Mouse (Mus musculus): ENCODE data around the gene Fam196b. TPM values are rescaled to one million over a fixed set of nuclear protein-coding genes. Genes with fewer than 3 reads are reported as not detected.

Gene Fam196b
- polyA plus RNA-seq, 1 experiment = 0.08 TPM

DNA sequence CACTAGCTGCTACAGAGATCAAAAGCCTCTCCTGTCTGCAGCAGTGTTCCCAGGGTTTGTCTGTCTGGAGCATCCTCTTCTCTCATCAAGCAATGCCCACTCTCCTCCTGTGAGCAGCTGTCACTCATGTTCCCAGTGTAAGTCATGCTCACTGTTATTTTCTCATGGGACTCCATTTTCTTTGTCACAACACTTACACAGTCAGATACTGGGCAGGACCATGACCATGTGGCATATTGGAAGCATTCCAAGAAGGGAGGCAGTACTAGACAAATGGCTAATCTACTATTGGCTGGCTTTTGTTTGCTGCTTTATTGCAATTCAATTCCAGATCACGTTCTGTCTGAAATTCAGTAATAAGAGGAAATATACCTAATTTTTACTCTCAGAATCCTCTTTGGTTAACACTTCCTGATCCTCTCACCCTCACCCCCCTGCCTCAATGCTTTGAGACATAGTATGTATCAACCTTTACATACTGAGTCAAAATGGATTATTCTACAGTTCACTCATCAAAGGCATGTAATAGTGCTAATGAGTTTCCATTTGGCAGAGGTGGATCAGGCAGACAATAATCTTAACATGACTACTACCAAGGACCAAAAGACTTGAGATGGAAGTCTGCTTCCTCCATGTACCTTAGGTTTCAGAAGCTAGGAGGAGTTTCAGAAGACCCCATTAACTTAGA, 70.5 kb downstream of the Fam196b start:
- no peaks in the 10 kb centered on the region for H3K36me3 ChIP-seq (ENCODE audit: control insufficient read depth, insufficient read depth, low read length)
- H3K27ac ChIP-seq (ENCODE audit: insufficient read depth, low read depth, low read length) = no peak overlapping the region
- DNase-seq = no peak
- TF ChIP-seq POLR2A (IDR thresholded peaks at IDR 0.05; ENCODE audit: low read depth, low read length) = no peak
- no peak for TF ChIP-seq CTCF (conservative IDR thresholded peaks at IDR 0.05; ENCODE audit: insufficient read depth, insufficient read length, low read depth, low read length)
- 41% methylated on average over 1 of the region's 1 CpGs for WGBS
- no peak overlapping the region for H3K4me3 ChIP-seq (ENCODE audit: insufficient read depth, low read depth, low read length)
- no peaks in the 10 kb centered on the region for H3K27me3 ChIP-seq (replicated peaks; ENCODE audit: control insufficient read depth, insufficient read depth, low read length)
- no peaks in the 10 kb centered on the region for H3K4me1 ChIP-seq (ENCODE audit: control insufficient read depth, insufficient read depth, low read length)

- WGBS = 88% methylated on average over 6 of the region's 6 CpGs
- DNase-seq = no peak
- no peak overlapping the region for H3K27ac ChIP-seq (ENCODE audit: insufficient read depth, low read depth, low read length)
- TF ChIP-seq POLR2A (IDR thresholded peaks at IDR 0.05; ENCODE audit: low read depth, low read length) (no peak), CTCF (conservative IDR thresholded peaks at IDR 0.05; ENCODE audit: insufficient read depth, insufficient read length, low read depth, low read length) (no peak)
- no peaks in the 10 kb centered on the region for H3K27me3 ChIP-seq (replicated peaks; ENCODE audit: control insufficient read depth, insufficient read depth, low read length)
- H3K4me1 ChIP-seq (ENCODE audit: control insufficient read depth, insufficient read depth, low read length) = no peaks in the 10 kb centered on the region
- H3K36me3 ChIP-seq (ENCODE audit: control insufficient read depth, insufficient read depth, low read length) = no peaks in the 10 kb centered on the region
- H3K4me3 ChIP-seq (ENCODE audit: insufficient read depth, low read depth, low read length) = no peak overlapping the region
Observed at GRCm38 (mm10) chr11:34389261-34390116, 74.9 kb downstream of the Fam196b start.

DNA sequence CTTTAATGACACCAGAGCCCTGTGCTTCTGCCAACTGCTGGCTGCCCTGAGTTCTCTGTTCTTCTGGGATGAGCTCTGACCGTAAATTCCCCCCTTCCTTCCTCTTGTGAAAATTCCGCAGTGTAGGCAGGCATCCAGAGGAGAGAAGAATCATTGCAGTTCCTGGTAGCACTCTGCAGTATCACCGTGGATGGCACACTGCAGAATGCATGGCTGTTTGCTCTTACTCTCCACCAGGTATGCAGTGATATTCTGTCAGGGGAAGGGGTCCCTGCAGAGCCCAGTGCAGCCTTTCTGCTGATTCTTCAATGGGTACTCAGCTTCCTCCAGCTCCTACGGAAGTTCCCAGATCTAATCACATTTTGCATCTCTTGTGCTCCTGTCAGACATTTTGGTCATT, 77.5 kb downstream of the Fam196b start:
- H3K27ac ChIP-seq (ENCODE audit: insufficient read depth, low read depth, low read length) = no peak overlapping the region
- H3K27me3 ChIP-seq (replicated peaks; ENCODE audit: control insufficient read depth, insufficient read depth, low read length) = no peaks in the 10 kb centered on the region
- no peak overlapping the region for H3K4me3 ChIP-seq (ENCODE audit: insufficient read depth, low read depth, low read length)
- TF ChIP-seq CTCF (conservative IDR thresholded peaks at IDR 0.05; ENCODE audit: insufficient read depth, insufficient read length, low read depth, low read length) (no peak), POLR2A (IDR thresholded peaks at IDR 0.05; ENCODE audit: low read depth, low read length) (no peak)
- H3K4me1 ChIP-seq (ENCODE audit: control insufficient read depth, insufficient read depth, low read length) = no peaks in the 10 kb centered on the region
- whole genome bisulfite sequencing = 43% methylated on average over 4 of the region's 4 CpGs
- no peak for DNase-seq
- H3K36me3 ChIP-seq (ENCODE audit: control insufficient read depth, insufficient read depth, low read length) = no peaks in the 10 kb centered on the region

DNA sequence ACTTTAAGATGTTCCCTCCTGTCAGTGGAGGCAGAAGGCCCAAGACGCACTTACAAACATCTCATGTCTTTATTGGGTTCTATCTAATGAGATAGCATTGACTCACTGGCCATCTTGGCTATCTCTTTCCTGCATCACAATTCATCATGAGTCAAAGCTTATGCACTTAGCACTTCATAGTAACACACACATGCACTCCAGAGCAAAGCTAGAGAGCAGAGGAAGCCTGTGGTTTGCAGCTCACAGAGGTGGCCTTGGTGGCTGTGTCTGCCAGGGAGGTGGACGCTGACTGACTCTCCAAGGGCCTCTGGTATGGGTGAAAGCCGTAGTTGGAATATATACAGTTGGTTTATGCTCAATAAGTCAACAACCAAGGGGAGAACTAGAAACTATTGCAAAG, 81.2 kb downstream of the Fam196b start:
- DNase-seq = no peak
- H3K27me3 ChIP-seq (replicated peaks; ENCODE audit: control insufficient read depth, insufficient read depth, low read length) = no peaks in the 10 kb centered on the region
- no peaks in the 10 kb centered on the region for H3K4me1 ChIP-seq (ENCODE audit: control insufficient read depth, insufficient read depth, low read length)
- TF ChIP-seq CTCF (conservative IDR thresholded peaks at IDR 0.05; ENCODE audit: insufficient read depth, insufficient read length, low read depth, low read length) (no peak), POLR2A (IDR thresholded peaks at IDR 0.05; ENCODE audit: low read depth, low read length) (no peak)
- 82% methylated on average over 3 of the region's 3 CpGs for WGBS
- no peaks in the 10 kb centered on the region for H3K36me3 ChIP-seq (ENCODE audit: control insufficient read depth, insufficient read depth, low read length)
- H3K27ac ChIP-seq (ENCODE audit: insufficient read depth, low read depth, low read length) = no peak overlapping the region
- no peak overlapping the region for H3K4me3 ChIP-seq (ENCODE audit: insufficient read depth, low read depth, low read length)

GRCm38 (mm10) chr11:34397661-34398060, 83.0 kb downstream of the Fam196b start:
- H3K27me3 ChIP-seq (replicated peaks; ENCODE audit: control insufficient read depth, insufficient read depth, low read length) = no peaks in the 10 kb centered on the region
- H3K27ac ChIP-seq (ENCODE audit: insufficient read depth, low read depth, low read length) = no peak overlapping the region
- TF ChIP-seq CTCF (conservative IDR thresholded peaks at IDR 0.05; ENCODE audit: insufficient read depth, insufficient read length, low read depth, low read length) = no peak
- TF ChIP-seq POLR2A (IDR thresholded peaks at IDR 0.05; ENCODE audit: low read depth, low read length) = no peak
- no peak overlapping the region for H3K4me3 ChIP-seq (ENCODE audit: insufficient read depth, low read depth, low read length)
- H3K36me3 ChIP-seq (ENCODE audit: control insufficient read depth, insufficient read depth, low read length) = no peaks in the 10 kb centered on the region
- no peaks in the 10 kb centered on the region for H3K4me1 ChIP-seq (ENCODE audit: control insufficient read depth, insufficient read depth, low read length)
- no peak for DNase-seq
- WGBS = 95% methylated on average over 5 of the region's 5 CpGs

- no peaks in the 10 kb centered on the region for H3K27me3 ChIP-seq (replicated peaks; ENCODE audit: control insufficient read depth, insufficient read depth, low read length)
- WGBS = 70% methylated on average over 2 of the region's 2 CpGs
- DNase-seq = no peak
- H3K4me3 ChIP-seq (ENCODE audit: insufficient read depth, low read depth, low read length) = no peak overlapping the region
- no peaks in the 10 kb centered on the region for H3K36me3 ChIP-seq (ENCODE audit: control insufficient read depth, insufficient read depth, low read length)
- no peak for TF ChIP-seq CTCF (conservative IDR thresholded peaks at IDR 0.05; ENCODE audit: insufficient read depth, insufficient read length, low read depth, low read length)
- no peak for TF ChIP-seq POLR2A (IDR thresholded peaks at IDR 0.05; ENCODE audit: low read depth, low read length)
- H3K4me1 ChIP-seq (ENCODE audit: control insufficient read depth, insufficient read depth, low read length) = no peaks in the 10 kb centered on the region
- H3K27ac ChIP-seq (ENCODE audit: insufficient read depth, low read depth, low read length) = no peak overlapping the region
Observed at GRCm38 (mm10) chr11:34398555-34398954, 83.9 kb downstream of the Fam196b start.

DNA sequence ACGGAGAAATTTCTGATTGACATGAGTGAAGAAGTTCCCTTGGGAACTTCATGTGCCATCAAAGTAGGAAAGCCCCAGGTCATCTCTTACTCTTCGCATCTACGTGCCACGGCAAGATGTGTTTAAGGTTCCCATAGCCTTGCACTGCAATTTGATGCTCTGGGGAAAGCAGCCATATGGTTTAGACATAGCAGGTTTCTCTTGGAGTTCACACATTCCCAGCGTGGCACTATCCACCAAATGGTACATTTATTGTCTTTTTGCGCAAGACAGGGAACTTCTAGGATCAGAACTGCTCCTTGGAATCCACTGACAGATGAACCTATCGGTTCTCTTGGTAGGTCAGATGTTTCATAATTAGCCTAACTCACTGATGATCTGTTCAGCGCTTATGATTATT, 86.7 kb downstream of the Fam196b start:
- WGBS = 66% methylated on average over 8 of the region's 8 CpGs
- H3K4me1 ChIP-seq (ENCODE audit: control insufficient read depth, insufficient read depth, low read length) = no peaks in the 10 kb centered on the region

More for the DNA sequence above, 86.7 kb downstream of the Fam196b start:
- Histone ChIP-seq H3K27ac (ENCODE audit: insufficient read depth, low read depth, low read length) (no peak overlapping the region), H3K27me3 (replicated peaks; ENCODE audit: control insufficient read depth, insufficient read depth, low read length) (no peaks in the 10 kb centered on the region), H3K36me3 (ENCODE audit: control insufficient read depth, insufficient read depth, low read length) (no peaks in the 10 kb centered on the region), H3K4me3 (ENCODE audit: insufficient read depth, low read depth, low read length) (no peak overlapping the region)
- TF ChIP-seq CTCF (conservative IDR thresholded peaks at IDR 0.05; ENCODE audit: insufficient read depth, insufficient read length, low read depth, low read length) = no peak
- TF ChIP-seq POLR2A (IDR thresholded peaks at IDR 0.05; ENCODE audit: low read depth, low read length) = no peak
- DNase-seq = no peak
